Mouse (Mus musculus) E14TG2a.4 (cell line): Measurements from ENCODE around the gene F13b.

Experiments
- CTCF ChIP-seq: conservative IDR thresholded peaks from 2 replicates; pipeline ENCODE4 v1.5.1; 2014; ENCODE audit warnings: low read length
- POU5F1 ChIP-seq: IDR thresholded peaks from 2 replicates; pipeline ENCODE4 v1.6.1; 2014; ENCODE audit warnings: low read length, borderline replicate concordance

GRCm38 (mm10) chr1:139454340-139455225 is 46.9 kb upstream of the F13b start, which contains the start of gene Aspm:
- no peak for TF ChIP-seq CTCF
- no peak for TF ChIP-seq POU5F1
